Mouse (Mus musculus) stomach, embryonic 14.5 days (tissue): Measurements from ENCODE around the gene Tmem233. TPM values are rescaled to one million over a fixed set of nuclear protein-coding genes. Genes with fewer than 3 reads are reported as not detected.

ENCODE experiments used
- ATAC-seq: fragments of 200-750 bp; cut with Nextera tagmentation; 2 replicates; pipeline ENCODE4 v1.8.0; 2017; ENCODE audit warnings: low read depth, moderate TSS enrichment; ENCODE audit not compliant: insufficient number of reproducible peaks, insufficient read depth, low FRiP score
- H3K27ac ChIP-seq: fragments of 300-500 bp; sonication (generic); 2 replicates; pipeline ENCODE4 v1.5.1; 2014; ENCODE audit warnings: mild to moderate bottlenecking, low read length, moderate library complexity, mixed read lengths
- H3K27me3 ChIP-seq: fragments of 300-500 bp; sonication (generic); 2 replicates; pipeline ENCODE4 v1.6.1; 2014; ENCODE audit warnings: low read length, control low read depth, mixed read lengths; ENCODE audit not compliant: control insufficient read depth, insufficient read depth
- H3K36me3 ChIP-seq: fragments of 300-500 bp; sonication (generic); 2 replicates; pipeline ENCODE4 v1.6.1; 2014; ENCODE audit warnings: mild to moderate bottlenecking, control low read depth, low read length, moderate library complexity, mixed read lengths; ENCODE audit not compliant: control insufficient read depth, insufficient read depth
- H3K4me1 ChIP-seq: fragments of 300-500 bp; sonication (generic); 2 replicates; pipeline ENCODE4 v1.6.1; 2014; ENCODE audit warnings: low read length, control low read depth, mixed read lengths; ENCODE audit not compliant: control insufficient read depth, insufficient read depth
- H3K4me2 ChIP-seq: fragments of 300-500 bp; sonication (generic); replicated peaks from 2 replicates; pipeline ENCODE4 v1.6.1; 2014; ENCODE audit warnings: low read depth, low read length, control low read depth
- H3K4me3 ChIP-seq: fragments of 300-500 bp; sonication (generic); 2 replicates; pipeline ENCODE4 v1.5.1; 2014; ENCODE audit warnings: low read depth, low read length, control low read depth
- H3K9ac ChIP-seq: fragments of 300-500 bp; sonication (generic); replicated peaks from 2 replicates; pipeline ENCODE4 v1.6.1; 2014; ENCODE audit warnings: low read depth, mild to moderate bottlenecking, control low read depth, low read length, moderate library complexity, mixed read lengths
- H3K9me3 ChIP-seq: fragments of 300-500 bp; sonication (generic); 2 replicates; pipeline ENCODE4 v1.6.1; 2016; ENCODE audit warnings: low read depth, low read length, control low read depth; ENCODE audit not compliant: control insufficient read depth
- WGBS: fragments of 180-500 bp; shearing (Covaris S2); extraction: QIAGEN DNeasy Blood & Tissue Kit; methylation state at CpG from one replicate; pipeline ENCODE4 v1.1.7; 2014; 5-methylcytosine and 5-hydroxymethylcytosine counted together
- polyA plus RNA-seq: library from polyadenylated mRNA; unstranded; fragments of >200 nt; fragmentation: Nextera tagmentation; extraction: Ambion mirVana; gene quantifications from 2 replicates; pipeline ENCODE4 v1.2.1, GENCODE M21; 2014

Tmem233 gene
- polyA plus RNA-seq, 1 experiment from 2014 or later = not detected

- H3K4me1 ChIP-seq = 0 out of 2 replicates have a peak, but pooled peaks cover 3% of the 10 kb centered on the region
- no peak for ATAC-seq
- no peak overlapping the region for H3K27ac ChIP-seq
- H3K9ac ChIP-seq = no peak overlapping the region
- no peaks in the 10 kb centered on the region for H3K27me3 ChIP-seq
- H3K4me2 ChIP-seq = no peak overlapping the region
- no peaks in the 10 kb centered on the region for H3K9me3 ChIP-seq
- peaks cover 81% of the 10 kb centered on the region for H3K36me3 ChIP-seq
- no peak overlapping the region for H3K4me3 ChIP-seq
- 90% methylated on average over 9 of the region's 9 CpGs for WGBS
These were observed 64.8 kb downstream of the Tmem233 start for GRCm38 (mm10) chr5:116018196-116018595.

- no peak overlapping the region for H3K9ac ChIP-seq
- no peak for ATAC-seq
- H3K4me3 ChIP-seq = no peak overlapping the region
- H3K27ac ChIP-seq = no peak overlapping the region
- WGBS = 92% methylated on average over 8 of the region's 8 CpGs
- H3K4me1 ChIP-seq = no peaks in the 10 kb centered on the region
- H3K27me3 ChIP-seq = no peaks in the 10 kb centered on the region
- H3K36me3 ChIP-seq = peaks cover 81% of the 10 kb centered on the region
- no peaks in the 10 kb centered on the region for H3K9me3 ChIP-seq
- H3K4me2 ChIP-seq = no peak overlapping the region
These were observed 65.7 kb downstream of the Tmem233 start for GRCm38 (mm10) chr5:116017391-116017790.

- no peak for ATAC-seq
- 96% methylated on average over 5 of the region's 5 CpGs for WGBS
These were observed 66.5 kb downstream of the Tmem233 start for GRCm38 (mm10) chr5:116016542-116016941.

GRCm38 (mm10) chr5:116014237-116014636 is 68.8 kb downstream of the Tmem233 start:
- no peak for ATAC-seq
- Histone ChIP-seq H3K9me3 (no peaks in the 10 kb centered on the region), H3K4me2 (no peak overlapping the region), H3K36me3 (peaks cover 55% of the 10 kb centered on the region), H3K27me3 (no peaks in the 10 kb centered on the region), H3K27ac (no peak overlapping the region), H3K4me1 (no peaks in the 10 kb centered on the region), H3K9ac (no peak overlapping the region), H3K4me3 (no peak overlapping the region)
- WGBS = 94% methylated on average over 11 of the region's 11 CpGs

More at GRCm38 (mm10) chr5:116016542-116016941, 66.5 kb downstream of the Tmem233 start:
- H3K4me1 ChIP-seq = no peaks in the 10 kb centered on the region
- H3K27me3 ChIP-seq = no peaks in the 10 kb centered on the region
- H3K9ac ChIP-seq = no peak overlapping the region
- no peaks in the 10 kb centered on the region for H3K9me3 ChIP-seq
- no peak overlapping the region for H3K27ac ChIP-seq
- H3K36me3 ChIP-seq = peaks cover 75% of the 10 kb centered on the region
- H3K4me2 ChIP-seq = no peak overlapping the region
- H3K4me3 ChIP-seq = no peak overlapping the region

GRCm38 (mm10) chr5:116013821-116014220 is 69.2 kb downstream of the Tmem233 start:
- Histone ChIP-seq H3K4me3 (no peak overlapping the region), H3K27ac (no peak overlapping the region), H3K9me3 (no peaks in the 10 kb centered on the region), H3K27me3 (no peaks in the 10 kb centered on the region), H3K4me2 (no peak overlapping the region), H3K36me3 (peaks cover 50% of the 10 kb centered on the region), H3K4me1 (no peaks in the 10 kb centered on the region), H3K9ac (no peak overlapping the region)
- no peak for ATAC-seq
- 77% methylated on average over 8 of the region's 8 CpGs for WGBS

- no peaks in the 10 kb centered on the region for H3K4me1 ChIP-seq
- 91% methylated on average over 7 of the region's 7 CpGs for WGBS
- H3K9me3 ChIP-seq = no peaks in the 10 kb centered on the region
- H3K9ac ChIP-seq = no peak overlapping the region
- no peak overlapping the region for H3K4me2 ChIP-seq
- no peak overlapping the region for H3K27ac ChIP-seq
- no peak for ATAC-seq
- no peaks in the 10 kb centered on the region for H3K27me3 ChIP-seq
- peaks cover 38% of the 10 kb centered on the region for H3K36me3 ChIP-seq
- no peak overlapping the region for H3K4me3 ChIP-seq
These were observed 70.5 kb downstream of the Tmem233 start for GRCm38 (mm10) chr5:116012503-116012902.

- Histone ChIP-seq H3K27me3 (no peaks in the 10 kb centered on the region), H3K4me1 (no peaks in the 10 kb centered on the region), H3K4me2 (no peak overlapping the region), H3K36me3 (peaks cover 30% of the 10 kb centered on the region), H3K9me3 (no peaks in the 10 kb centered on the region), H3K9ac (no peak overlapping the region), H3K4me3 (no peak overlapping the region), H3K27ac (no peak overlapping the region)
- 90% methylated on average over 7 of the region's 7 CpGs for WGBS
- ATAC-seq = no peak
These were observed 71.3 kb downstream of the Tmem233 start for GRCm38 (mm10) chr5:116011700-116012099.

- Histone ChIP-seq H3K4me2 (no peak overlapping the region), H3K27me3 (no peaks in the 10 kb centered on the region), H3K4me1 (no peaks in the 10 kb centered on the region), H3K9ac (no peak overlapping the region), H3K9me3 (no peaks in the 10 kb centered on the region), H3K27ac (no peak overlapping the region), H3K4me3 (no peak overlapping the region), H3K36me3 (peaks cover 16% of the 10 kb centered on the region)
- ATAC-seq = no peak
- 76% methylated on average over 2 of the region's 2 CpGs for WGBS
These were observed 73.0 kb downstream of the Tmem233 start for GRCm38 (mm10) chr5:116009884-116010627.
